Mouse (Mus musculus): ENCODE measurements around the gene Ubr4.

DNA sequence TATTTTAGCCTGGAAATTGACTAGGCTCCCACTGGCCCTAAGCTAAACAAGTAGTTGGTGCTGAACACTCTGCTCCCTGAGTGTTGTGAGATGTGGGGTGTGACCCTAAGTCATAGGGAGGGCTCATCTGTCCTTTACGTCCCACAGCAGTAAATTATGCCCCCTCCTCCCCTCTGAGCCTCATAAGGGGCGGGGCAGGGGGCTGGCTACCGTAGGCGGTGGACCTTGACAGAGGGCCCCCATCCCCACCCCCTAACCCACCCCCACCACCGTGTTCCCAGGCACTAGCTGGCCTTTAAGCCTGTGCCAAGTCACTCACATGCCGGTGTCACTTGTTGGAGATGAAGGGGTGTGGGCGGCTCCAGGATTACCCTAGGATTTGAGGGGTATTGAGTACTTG lies 132.1 kb downstream of the Ubr4 start:
- TF ChIP-seq CTCF (IDR thresholded peaks at IDR 0.05; ENCODE audit: insufficient read depth, low read length) (no peak), POLR2A (IDR thresholded peaks at IDR 0.05; ENCODE audit: borderline replicate concordance, extremely low read depth, low read depth, low read length) (no peak)
